Mouse (Mus musculus): ENCODE measurements at regions not wholly inside any gene's neighbourhood (a gene's known extent, or its start where the extent isn't known, plus 50 kb on each side); places are given as distances from the start of the nearest gene placed in this dataset.

- Histone ChIP-seq H3K36me3 (replicated peaks) (no peaks in the 10 kb centered on the region), H3K27ac (no peak overlapping the region), H3K4me2 (no peak overlapping the region), H3K4me3 (replicated peaks) (no peak overlapping the region), H3K27me3 (no peaks in the 10 kb centered on the region), H3K9ac (no peak overlapping the region), H3K9me3 (no peaks in the 10 kb centered on the region), H3K4me1 (no peaks in the 10 kb centered on the region)
- WGBS, result 82% methylated on average over 5 of the region's 5 CpGs
- ATAC-seq (ENCODE audit: low FRiP score), result no peak
Observed at GRCm38 (mm10) chr16:86808644-86809324, 545.2 kb upstream of the N6amt1 start.

- Histone ChIP-seq H3K36me3 (replicated peaks) (no peaks in the 10 kb centered on the region), H3K4me1 (no peaks in the 10 kb centered on the region), H3K27me3 (no peaks in the 10 kb centered on the region), H3K9me3 (no peaks in the 10 kb centered on the region), H3K4me2 (no peak overlapping the region), H3K27ac (no peak overlapping the region), H3K9ac (no peak overlapping the region), H3K4me3 (replicated peaks) (no peak overlapping the region)
- no peak for ATAC-seq (ENCODE audit: low FRiP score)
- WGBS, result 89% methylated on average over 2 of the region's 2 CpGs
Observed at GRCm38 (mm10) chr16:86806374-86806773, 547.6 kb upstream of the N6amt1 start.

GRCm38 (mm10) chr16:86776086-86776485 is 577.9 kb upstream of the N6amt1 start:
- 85% methylated on average over 2 of the region's 2 CpGs for WGBS
- Histone ChIP-seq H3K36me3 (replicated peaks) (no peaks in the 10 kb centered on the region), H3K4me2 (no peak overlapping the region), H3K27me3 (no peaks in the 10 kb centered on the region), H3K27ac (no peak overlapping the region), H3K9me3 (no peaks in the 10 kb centered on the region), H3K4me1 (no peaks in the 10 kb centered on the region), H3K4me3 (replicated peaks) (no peak overlapping the region), H3K9ac (no peak overlapping the region)
- ATAC-seq (ENCODE audit: low FRiP score), result no peak

- no peak overlapping the region for H3K4me2 ChIP-seq
- H3K4me1 ChIP-seq, result no peaks in the 10 kb centered on the region
- no peak for ATAC-seq (ENCODE audit: low FRiP score)
- no peak overlapping the region for H3K4me3 ChIP-seq (replicated peaks)
- H3K9me3 ChIP-seq, result no peaks in the 10 kb centered on the region
- no peaks in the 10 kb centered on the region for H3K27me3 ChIP-seq
- H3K36me3 ChIP-seq (replicated peaks), result no peaks in the 10 kb centered on the region
- no peak overlapping the region for H3K27ac ChIP-seq
- H3K9ac ChIP-seq, result no peak overlapping the region
- WGBS, result 70% methylated on average over 1 of the region's 1 CpGs
Observed at GRCm38 (mm10) chr16:86772586-86772985, 581.4 kb upstream of the N6amt1 start.

- Histone ChIP-seq H3K4me3 (replicated peaks) (no peak overlapping the region), H3K9me3 (no peaks in the 10 kb centered on the region), H3K36me3 (replicated peaks) (no peaks in the 10 kb centered on the region), H3K9ac (no peak overlapping the region), H3K27me3 (no peaks in the 10 kb centered on the region), H3K4me2 (no peak overlapping the region), H3K27ac (no peak overlapping the region), H3K4me1 (no peaks in the 10 kb centered on the region)
- no peak for ATAC-seq (ENCODE audit: low FRiP score)
- WGBS, result 91% methylated on average over 3 of the region's 3 CpGs
Observed at GRCm38 (mm10) chr16:86768912-86769311, 585.1 kb upstream of the N6amt1 start.

GRCm38 (mm10) chr16:86768355-86768754 is 585.6 kb upstream of the N6amt1 start:
- Histone ChIP-seq H3K36me3 (replicated peaks) (no peaks in the 10 kb centered on the region), H3K27me3 (no peaks in the 10 kb centered on the region), H3K9ac (no peak overlapping the region), H3K4me1 (no peaks in the 10 kb centered on the region), H3K27ac (no peak overlapping the region), H3K4me3 (replicated peaks) (no peak overlapping the region), H3K4me2 (no peak overlapping the region), H3K9me3 (no peaks in the 10 kb centered on the region)
- no peak for ATAC-seq (ENCODE audit: low FRiP score)
- 87% methylated on average over 3 of the region's 3 CpGs for WGBS

GRCm38 (mm10) chr16:86765974-86766373 is 588.0 kb upstream of the N6amt1 start:
- WGBS, result 90% methylated on average over 8 of the region's 8 CpGs
- H3K4me1 ChIP-seq, result no peaks in the 10 kb centered on the region
- H3K27ac ChIP-seq, result no peak overlapping the region
- ATAC-seq (ENCODE audit: low FRiP score), result no peak
- no peak overlapping the region for H3K9ac ChIP-seq
- H3K36me3 ChIP-seq (replicated peaks), result no peaks in the 10 kb centered on the region
- H3K4me3 ChIP-seq (replicated peaks), result no peak overlapping the region
- H3K4me2 ChIP-seq, result no peak overlapping the region
- H3K9me3 ChIP-seq, result no peaks in the 10 kb centered on the region
- H3K27me3 ChIP-seq, result no peaks in the 10 kb centered on the region

- H3K4me3 ChIP-seq (replicated peaks), result no peak overlapping the region
- H3K4me2 ChIP-seq, result no peak overlapping the region
- no peaks in the 10 kb centered on the region for H3K9me3 ChIP-seq
- H3K9ac ChIP-seq, result no peak overlapping the region
- H3K36me3 ChIP-seq (replicated peaks), result no peaks in the 10 kb centered on the region
- 79% methylated on average over 5 of the region's 5 CpGs for WGBS
- H3K27ac ChIP-seq, result no peak overlapping the region
- no peak for ATAC-seq (ENCODE audit: low FRiP score)
- no peaks in the 10 kb centered on the region for H3K27me3 ChIP-seq
- no peaks in the 10 kb centered on the region for H3K4me1 ChIP-seq
Observed at GRCm38 (mm10) chr16:86741236-86741635, 612.7 kb upstream of the N6amt1 start.

- no peak for ATAC-seq (ENCODE audit: low FRiP score)
- Histone ChIP-seq H3K4me1 (no peaks in the 10 kb centered on the region), H3K27me3 (no peaks in the 10 kb centered on the region), H3K9ac (no peak overlapping the region), H3K9me3 (no peaks in the 10 kb centered on the region), H3K36me3 (replicated peaks) (no peaks in the 10 kb centered on the region), H3K4me2 (no peak overlapping the region), H3K27ac (no peak overlapping the region), H3K4me3 (replicated peaks) (no peak overlapping the region)
- 69% methylated on average over 5 of the region's 5 CpGs for WGBS
Observed at GRCm38 (mm10) chr16:86718982-86719771, 634.8 kb upstream of the N6amt1 start.

GRCm38 (mm10) chr16:86718353-86718752 is 635.6 kb upstream of the N6amt1 start:
- no peak overlapping the region for H3K4me3 ChIP-seq (replicated peaks)
- no peak overlapping the region for H3K4me2 ChIP-seq
- no peak overlapping the region for H3K27ac ChIP-seq
- H3K9ac ChIP-seq, result no peak overlapping the region
- no peaks in the 10 kb centered on the region for H3K9me3 ChIP-seq
- H3K27me3 ChIP-seq, result no peaks in the 10 kb centered on the region
- no peaks in the 10 kb centered on the region for H3K36me3 ChIP-seq (replicated peaks)
- WGBS, result 90% methylated on average over 7 of the region's 7 CpGs
- H3K4me1 ChIP-seq, result no peaks in the 10 kb centered on the region
- ATAC-seq (ENCODE audit: low FRiP score), result no peak

GRCm38 (mm10) chr16:86701700-86702099 is 652.3 kb upstream of the N6amt1 start:
- no peak for ATAC-seq (ENCODE audit: low FRiP score)
- H3K36me3 ChIP-seq (replicated peaks), result no peaks in the 10 kb centered on the region
- WGBS, result 77% methylated on average over 4 of the region's 4 CpGs

GRCm38 (mm10) chr16:86694497-86694896 is 659.5 kb upstream of the N6amt1 start:
- H3K9me3 ChIP-seq, result no peaks in the 10 kb centered on the region
- no peaks in the 10 kb centered on the region for H3K36me3 ChIP-seq (replicated peaks)
- no peak overlapping the region for H3K27ac ChIP-seq
- no peaks in the 10 kb centered on the region for H3K27me3 ChIP-seq
- H3K4me1 ChIP-seq, result no peaks in the 10 kb centered on the region
- WGBS, result 71% methylated on average over 3 of the region's 3 CpGs
- no peak for ATAC-seq (ENCODE audit: low FRiP score)
- no peak overlapping the region for H3K4me2 ChIP-seq
- no peak overlapping the region for H3K9ac ChIP-seq
- no peak overlapping the region for H3K4me3 ChIP-seq (replicated peaks)

More at GRCm38 (mm10) chr16:86701700-86702099, 652.3 kb upstream of the N6amt1 start:
- Histone ChIP-seq H3K27ac (no peak overlapping the region), H3K4me2 (no peak overlapping the region), H3K27me3 (no peaks in the 10 kb centered on the region), H3K9ac (no peak overlapping the region), H3K9me3 (no peaks in the 10 kb centered on the region), H3K4me1 (no peaks in the 10 kb centered on the region), H3K4me3 (replicated peaks) (no peak overlapping the region)

- Histone ChIP-seq H3K27ac (no peak overlapping the region), H3K4me2 (no peak overlapping the region), H3K27me3 (no peaks in the 10 kb centered on the region), H3K9ac (no peak overlapping the region), H3K36me3 (replicated peaks) (no peaks in the 10 kb centered on the region), H3K9me3 (no peaks in the 10 kb centered on the region), H3K4me1 (no peaks in the 10 kb centered on the region), H3K4me3 (replicated peaks) (no peak overlapping the region)
- ATAC-seq (ENCODE audit: low FRiP score), result no peak
- WGBS, result 64% methylated on average over 3 of the region's 3 CpGs
Observed at GRCm38 (mm10) chr16:86659154-86659553, 694.8 kb upstream of the N6amt1 start.
